Mouse (Mus musculus) thymus, postnatal 36 days (tissue): ENCODE data around the gene Fat3.

Experiments used
- DNase-seq, 2 experiments: peaks; one replicate each; pipeline ENCODE4 v3.0.0; 2022; ENCODE audit warnings: mixed read lengths in 2 of 2

Gene Fat3

DNA sequence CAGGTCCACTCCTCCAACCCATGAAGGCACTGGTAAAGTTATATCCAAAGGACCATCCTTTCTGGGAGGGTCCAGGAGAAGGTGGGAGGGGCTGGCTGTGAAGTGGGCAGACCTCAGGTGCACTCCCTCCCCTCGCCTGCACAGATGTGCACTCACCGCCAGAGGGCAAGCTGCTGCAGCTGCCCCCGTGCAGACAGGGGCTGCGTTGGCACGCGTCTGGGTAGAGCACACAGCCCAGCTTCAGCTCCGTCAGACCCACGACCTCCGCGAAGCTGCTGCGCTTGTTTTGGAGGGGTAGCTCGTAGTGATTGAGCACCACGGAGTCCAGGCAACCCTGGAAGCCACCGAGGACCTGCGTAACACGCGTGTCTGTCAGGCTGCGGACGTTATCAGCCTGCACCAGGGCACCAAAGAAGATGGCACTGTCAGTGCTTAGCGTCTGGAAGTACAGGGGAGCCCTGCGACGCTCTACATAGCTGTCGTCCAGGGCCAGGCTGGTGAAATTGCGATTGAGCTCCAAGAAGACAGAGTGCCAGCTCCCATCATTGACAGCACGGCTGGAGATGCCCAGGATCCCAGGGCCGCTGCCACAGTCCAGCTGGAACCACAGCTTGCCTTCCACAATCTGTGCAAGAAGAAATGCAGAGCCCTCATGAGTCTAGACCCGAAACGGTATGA lies 563.1 kb downstream of the Fat3 start:
- peak in 1 of 2 experiments; percentile 9 for DNase-seq

DNA sequence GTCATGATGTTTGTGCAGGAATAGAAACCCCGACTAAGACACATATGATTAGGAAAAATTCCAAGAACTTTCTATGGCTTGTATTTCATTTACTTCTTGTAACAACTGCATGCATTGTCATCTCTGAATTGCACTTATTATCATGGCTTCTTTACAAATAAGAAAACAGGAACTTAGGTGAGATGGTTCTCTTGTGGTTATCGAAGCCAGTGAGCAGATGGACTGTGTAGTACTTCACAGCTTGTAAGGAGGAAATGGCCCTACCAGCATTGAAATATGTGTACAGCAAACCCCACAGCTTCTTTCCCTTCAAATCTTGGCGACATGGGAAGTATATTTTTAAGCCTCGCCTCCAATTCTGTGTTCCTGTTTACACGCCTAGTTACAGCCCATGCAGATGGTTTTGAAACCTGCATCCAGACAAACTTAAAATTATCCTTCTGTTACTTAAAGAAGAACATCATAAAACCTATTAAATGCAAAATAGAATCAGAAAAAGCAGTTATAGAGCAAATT lies 570.1 kb downstream of the Fat3 start:
- DNase-seq: no peak

- no peak for DNase-seq
Measured at GRCm38 (mm10) chr9:15928331-15928730, 572.8 kb downstream of the Fat3 start.

- DNase-seq: no peak
Measured at GRCm38 (mm10) chr9:15927378-15928083, 573.6 kb downstream of the Fat3 start.

- no peak for DNase-seq
Measured at GRCm38 (mm10) chr9:15925237-15925636, 575.8 kb downstream of the Fat3 start.

- DNase-seq: no peak
Measured at GRCm38 (mm10) chr9:15920271-15920670, 580.8 kb downstream of the Fat3 start.

DNA sequence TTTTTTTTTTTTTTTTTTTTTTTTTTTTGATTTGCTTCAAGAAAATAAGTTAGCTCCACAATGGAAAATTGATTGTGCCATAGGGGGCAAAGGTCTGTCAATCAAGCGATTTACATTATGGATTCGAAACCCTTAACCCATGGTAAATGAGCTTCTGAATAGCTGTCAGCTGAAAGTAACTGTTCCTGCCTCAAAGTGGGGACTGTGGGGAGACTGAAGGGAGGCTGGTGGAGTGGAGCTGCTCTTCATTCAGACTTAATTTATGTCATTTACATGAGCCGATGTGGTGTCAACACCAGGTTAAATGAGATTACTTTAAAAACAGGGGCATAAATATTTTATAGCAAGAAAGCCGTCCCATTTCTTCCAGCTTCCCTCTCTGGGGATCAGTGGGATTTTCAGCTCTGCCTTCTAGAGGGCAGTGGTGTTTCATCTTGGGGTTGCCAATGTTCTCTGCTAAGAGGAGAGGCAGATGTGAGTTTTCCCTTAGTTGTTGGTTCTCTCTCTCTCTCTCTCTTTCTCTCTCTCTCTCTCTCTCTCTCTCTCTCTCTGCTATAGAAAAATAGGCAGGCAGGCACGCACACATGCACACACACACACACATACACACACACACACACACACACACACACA lies 581.6 kb downstream of the Fat3 start:
- DNase-seq: no peak

DNA sequence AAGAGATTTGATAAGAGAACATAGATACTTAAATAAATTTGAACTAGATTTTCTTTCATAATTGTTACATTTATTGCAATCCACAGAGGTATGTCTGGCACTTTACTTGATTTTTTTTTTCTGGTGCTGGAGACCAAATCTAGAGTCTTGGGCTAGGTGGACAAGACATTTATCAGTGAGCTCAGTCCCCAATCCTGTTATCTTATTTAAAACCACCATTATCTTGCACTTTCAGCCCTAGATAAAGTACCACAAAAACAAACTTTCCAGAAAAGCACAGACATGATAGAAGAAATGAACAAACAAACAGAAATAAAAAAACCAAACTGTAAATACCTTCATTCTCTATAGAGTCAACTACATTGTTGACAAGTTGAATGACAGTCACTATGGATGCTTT lies 584.5 kb downstream of the Fat3 start:
- no peak for DNase-seq

DNA sequence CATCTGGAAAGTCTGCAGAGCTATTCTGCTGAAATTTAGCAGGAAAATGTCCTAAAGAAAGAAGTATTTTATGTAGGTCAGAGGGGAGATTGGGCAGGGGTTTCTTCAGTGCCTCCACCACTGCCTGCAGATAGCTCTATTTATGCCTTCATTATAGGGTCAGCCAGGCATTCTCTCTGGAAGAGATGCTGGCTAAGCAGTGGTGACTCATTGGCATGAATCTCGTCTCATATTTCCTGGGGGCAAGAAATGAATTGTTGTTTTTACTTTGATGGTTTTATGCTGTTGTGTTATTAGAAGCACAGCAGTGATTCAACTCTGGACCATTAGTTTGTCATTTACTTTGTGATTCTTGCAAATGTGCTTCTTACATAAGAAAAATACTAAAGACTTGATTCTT lies 588.4 kb downstream of the Fat3 start:
- DNase-seq: no peak

DNA sequence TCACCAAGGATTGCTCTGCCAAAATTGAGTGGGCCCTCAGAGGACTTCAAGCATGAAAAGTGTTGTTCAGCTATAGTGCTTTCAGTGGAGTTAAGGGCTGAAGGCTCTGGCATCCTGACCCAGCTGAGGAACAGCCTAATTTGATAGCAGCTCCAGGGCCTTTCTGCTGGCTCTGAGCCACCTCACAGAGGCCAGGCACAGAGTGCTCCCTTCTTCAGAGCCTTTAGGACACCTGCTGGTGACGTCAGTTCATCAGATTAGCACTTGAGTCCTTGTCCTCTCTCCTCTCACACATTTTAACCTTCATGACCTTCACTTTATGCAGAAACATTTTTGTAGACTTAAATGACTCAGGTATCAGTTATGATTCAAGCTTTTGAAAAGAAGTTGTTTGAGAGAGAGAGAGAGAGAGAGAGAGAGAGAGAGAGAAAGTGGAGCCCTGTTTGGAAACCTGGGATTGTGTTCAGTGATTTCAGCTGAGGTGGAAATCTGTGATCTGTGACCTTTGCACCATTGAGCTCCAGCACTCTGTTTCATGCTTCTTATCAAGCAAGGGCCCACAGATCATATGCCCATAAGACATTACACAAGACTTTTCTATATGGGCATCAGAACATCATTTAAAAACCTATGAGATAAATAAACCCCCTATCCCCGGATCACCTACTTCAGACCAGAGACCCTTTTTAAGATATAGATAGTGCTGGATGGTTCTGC lies 591.5 kb downstream of the Fat3 start:
- no peak for DNase-seq

DNA sequence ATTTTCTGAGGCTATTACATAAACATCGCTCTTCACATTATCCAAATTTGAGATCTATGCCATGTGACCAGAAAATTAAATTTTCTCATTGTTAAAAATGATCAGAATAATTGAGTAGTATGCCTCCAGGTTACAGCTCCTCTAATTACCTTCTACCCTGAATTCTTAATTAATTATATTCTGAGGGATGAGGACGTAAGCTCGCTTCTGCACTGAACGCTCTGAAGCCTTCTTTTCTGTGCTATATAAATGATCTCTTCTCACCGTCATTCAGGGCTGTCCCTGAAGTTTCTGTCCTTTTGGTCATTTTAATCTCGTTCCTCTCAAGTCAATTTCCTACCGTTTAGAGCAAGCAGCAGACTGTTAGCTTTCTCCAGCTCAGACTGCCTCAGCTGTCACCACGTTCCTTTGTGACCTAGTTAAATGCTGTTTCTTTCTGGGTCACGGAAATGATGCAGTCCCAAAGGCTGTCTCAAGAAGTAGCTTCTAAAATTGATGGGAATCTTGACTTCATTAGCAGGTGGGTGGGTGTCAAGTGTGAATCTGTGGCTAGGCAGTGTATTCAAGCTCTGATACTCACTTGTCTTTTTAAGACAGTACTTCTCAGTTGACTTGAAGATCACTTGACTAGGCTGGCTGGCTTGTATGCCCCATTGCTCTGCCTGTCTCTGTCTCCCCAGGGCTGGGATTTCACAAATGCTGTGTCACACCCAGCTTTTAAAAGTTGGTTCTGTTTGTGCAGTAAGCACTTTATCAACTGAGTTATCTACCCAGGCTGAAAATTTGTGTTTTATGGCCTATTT lies 596.9 kb downstream of the Fat3 start:
- no peak for DNase-seq

DNA sequence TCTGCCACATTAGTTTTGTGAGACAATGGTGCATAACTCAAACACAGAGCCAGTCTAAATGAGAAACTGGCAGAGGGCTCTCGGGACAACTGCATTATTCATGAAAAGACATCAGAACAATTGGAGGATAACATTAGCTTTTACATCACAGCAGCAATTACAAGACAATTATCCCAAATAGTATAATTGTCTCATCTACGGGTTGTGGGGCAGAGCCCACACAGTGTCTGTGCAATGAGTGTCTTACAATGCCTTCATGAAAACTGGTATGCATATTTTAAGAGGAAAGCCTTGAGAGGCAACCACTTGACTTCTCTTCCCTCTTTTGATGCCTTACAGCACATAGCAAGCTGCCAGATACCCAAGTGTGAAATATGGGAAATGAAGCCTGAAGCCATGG lies 603.0 kb downstream of the Fat3 start:
- no peak for DNase-seq

DNA sequence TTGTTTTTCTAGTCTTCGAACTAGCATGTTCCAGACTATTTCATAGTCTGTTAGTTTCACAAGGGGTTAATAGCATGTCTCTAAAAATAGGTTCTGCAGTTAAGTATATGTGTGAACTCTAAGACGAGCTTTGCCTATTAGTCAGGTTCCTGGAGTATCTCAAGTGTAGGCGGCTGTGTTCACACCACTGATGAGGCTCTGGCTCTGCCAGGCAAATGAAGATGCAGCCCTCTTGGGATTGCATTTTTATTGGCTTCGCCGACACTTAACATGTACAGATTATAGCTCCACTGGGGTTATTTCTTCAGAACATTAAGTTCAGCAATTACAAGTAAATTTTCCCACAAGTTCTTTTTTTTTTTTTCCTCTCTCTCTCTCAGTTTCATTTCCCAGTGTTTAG lies 614.3 kb downstream of the Fat3 start:
- no peak for DNase-seq

- no peak for DNase-seq
Measured at GRCm38 (mm10) chr9:15880754-15881153, 620.3 kb downstream of the Fat3 start.

DNA sequence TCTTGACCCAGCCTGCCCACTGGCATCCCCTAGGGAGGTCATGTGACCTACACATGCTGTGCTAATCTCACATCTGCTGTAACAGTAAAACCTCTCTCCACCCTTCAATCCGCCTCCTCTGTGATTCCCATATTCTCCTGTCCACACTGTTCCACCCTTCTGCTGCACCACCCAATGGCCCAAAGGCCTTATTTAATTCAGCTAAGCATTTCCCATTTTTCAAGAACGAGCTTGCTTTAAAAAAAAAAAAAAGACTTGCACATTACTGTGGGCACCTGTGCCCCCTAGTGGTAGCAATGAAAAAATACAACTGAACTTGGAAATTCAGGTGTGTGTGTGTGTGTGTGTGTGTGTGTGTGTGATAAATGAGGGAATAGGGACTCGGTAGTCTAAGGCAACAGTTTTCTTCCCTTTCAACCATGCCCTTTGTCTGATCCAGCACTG lies 620.9 kb downstream of the Fat3 start:
- DNase-seq: no peak

DNA sequence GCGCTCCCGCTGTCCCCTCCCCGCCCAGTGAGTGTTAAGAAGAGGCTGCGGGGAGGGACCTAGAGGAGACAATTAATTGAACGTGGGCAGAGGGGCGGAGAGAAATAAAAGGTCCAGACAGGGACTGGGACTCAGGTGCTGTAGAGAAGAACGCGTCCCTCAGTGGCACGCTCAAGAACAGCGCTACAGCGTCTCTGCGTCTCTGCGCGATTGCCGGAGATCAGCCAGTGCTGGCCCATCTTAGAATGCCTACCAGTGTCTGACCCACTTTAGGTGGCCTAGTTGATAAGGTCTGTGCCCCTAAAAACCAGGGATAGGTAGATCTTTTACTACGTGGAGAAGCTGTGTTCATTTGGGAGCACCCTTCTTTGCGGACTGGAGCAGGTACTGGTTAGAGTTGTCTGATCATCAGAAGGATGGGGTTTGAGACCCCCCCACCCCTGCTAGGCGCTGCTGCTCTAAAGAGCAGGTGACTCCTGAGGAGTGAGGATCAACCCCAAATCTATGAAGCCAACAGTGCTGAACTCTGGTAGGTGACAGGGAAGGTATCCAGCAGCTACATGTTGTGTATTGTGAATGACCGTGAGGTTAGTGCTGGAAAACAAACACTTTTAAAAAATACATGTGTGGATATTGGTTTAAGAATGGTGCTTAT lies 626.5 kb downstream of the Fat3 start, which contains the start of gene Mtnr1b:
Gene Mtnr1b (minus strand): TSS at position 51 of the 655 bp plus-strand sequence.
- no peak for DNase-seq

DNA sequence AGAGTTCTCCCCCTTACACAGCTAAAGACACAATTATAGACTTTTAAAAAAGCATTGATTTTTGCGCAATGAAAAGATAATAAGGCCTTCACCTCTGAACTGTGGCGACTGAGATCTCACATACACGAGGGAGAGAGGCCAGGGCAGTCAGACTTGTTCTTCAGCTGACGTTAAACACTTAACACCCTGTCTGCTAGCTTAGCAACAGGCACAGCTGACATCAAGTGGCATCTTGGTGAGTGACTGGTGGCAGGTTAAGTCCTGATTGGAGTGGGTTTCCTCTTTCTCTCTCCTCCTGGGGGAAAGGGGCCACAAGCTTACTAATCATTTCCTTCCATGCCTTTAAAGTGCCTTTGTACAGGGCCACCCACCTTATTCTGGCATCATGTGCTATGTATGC lies 631.1 kb downstream of the Fat3 start:
- DNase-seq: no peak

DNA sequence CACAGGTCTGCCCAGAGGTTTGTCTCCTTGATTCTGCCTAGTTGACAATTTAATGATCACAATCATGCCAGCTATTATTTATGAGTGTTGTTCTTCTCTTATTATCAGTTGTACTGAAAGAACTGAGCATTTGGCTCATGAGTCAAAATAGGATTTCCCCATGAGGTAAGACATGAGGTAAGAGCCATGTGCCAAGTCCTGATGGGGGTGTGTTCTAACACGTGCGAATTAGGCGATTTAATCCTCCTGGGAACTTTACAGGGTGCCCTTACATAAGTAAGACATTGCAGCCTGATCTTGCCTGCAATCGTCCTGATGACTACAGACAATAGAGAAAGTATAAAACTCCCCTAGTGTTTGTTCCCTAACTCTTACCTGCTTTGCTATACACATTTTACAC lies 631.6 kb downstream of the Fat3 start:
- no peak for DNase-seq

- DNase-seq: no peak
Measured at GRCm38 (mm10) chr9:15866280-15867072, 634.6 kb downstream of the Fat3 start.

DNA sequence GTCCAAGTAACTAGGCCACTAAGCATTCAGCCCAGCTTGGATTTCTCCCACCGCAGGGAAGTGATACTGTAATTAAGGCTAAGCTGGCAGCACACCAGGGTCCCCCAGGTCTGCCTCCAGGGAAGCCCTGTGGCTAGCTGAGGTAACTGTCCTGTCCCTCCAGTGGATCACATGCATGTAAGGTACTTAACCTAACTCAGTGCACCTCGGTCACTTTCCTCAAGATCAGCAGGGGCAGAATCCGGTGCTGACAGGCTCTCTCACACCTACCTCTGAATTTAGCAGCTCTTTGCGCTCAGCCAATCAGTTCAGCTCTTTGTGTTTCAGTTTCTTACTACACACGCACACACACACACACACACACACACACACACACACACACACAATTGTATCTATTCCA lies 639.7 kb downstream of the Fat3 start:
- DNase-seq: no peak
